Mouse (Mus musculus): ENCODE measurements at regions not wholly inside any gene's neighbourhood (a gene's known extent, or its start where the extent isn't known, plus 50 kb on each side); places are given as distances from the start of the nearest gene placed in this dataset.

GRCm38 (mm10) chr10:24481926-24482612 is 113.2 kb upstream of the Ccn2 start:
- H3K9me3 ChIP-seq: no peaks in the 10 kb centered on the region
- H3K4me1 ChIP-seq: no peaks in the 10 kb centered on the region
- no peaks in the 10 kb centered on the region for H3K36me3 ChIP-seq
- 81% methylated on average over 9 of the region's 9 CpGs for WGBS
- H3K9ac ChIP-seq (replicated peaks): no peak overlapping the region
- no peak overlapping the region for H3K27ac ChIP-seq (replicated peaks)
- no peak overlapping the region for H3K4me2 ChIP-seq (replicated peaks)
- H3K27me3 ChIP-seq: no peaks in the 10 kb centered on the region
- no peak overlapping the region for H3K4me3 ChIP-seq
- ATAC-seq (ENCODE audit: low FRiP score, low read depth): no peak

GRCm38 (mm10) chr10:24483053-24483452 is 112.2 kb upstream of the Ccn2 start:
- 82% methylated on average over 3 of the region's 3 CpGs for WGBS
- ATAC-seq (ENCODE audit: low FRiP score, low read depth): no peak
- no peak overlapping the region for H3K4me3 ChIP-seq
- H3K9me3 ChIP-seq: no peaks in the 10 kb centered on the region
- no peak overlapping the region for H3K9ac ChIP-seq (replicated peaks)
- no peak overlapping the region for H3K27ac ChIP-seq (replicated peaks)
- no peaks in the 10 kb centered on the region for H3K36me3 ChIP-seq
- no peaks in the 10 kb centered on the region for H3K27me3 ChIP-seq
- H3K4me2 ChIP-seq (replicated peaks): no peak overlapping the region
- H3K4me1 ChIP-seq: no peaks in the 10 kb centered on the region

- H3K27me3 ChIP-seq: no peaks in the 10 kb centered on the region
- no peaks in the 10 kb centered on the region for H3K9me3 ChIP-seq
- no peak overlapping the region for H3K27ac ChIP-seq (replicated peaks)
- ATAC-seq (ENCODE audit: low FRiP score, low read depth): no peak
- no peaks in the 10 kb centered on the region for H3K36me3 ChIP-seq
- H3K4me1 ChIP-seq: no peaks in the 10 kb centered on the region
- no peak overlapping the region for H3K9ac ChIP-seq (replicated peaks)
- H3K4me2 ChIP-seq (replicated peaks): no peak overlapping the region
- no peak overlapping the region for H3K4me3 ChIP-seq
- 42% methylated on average over 5 of the region's 5 CpGs for WGBS
These were observed 111.1 kb upstream of the Ccn2 start for GRCm38 (mm10) chr10:24484101-24484660.

- 84% methylated on average over 5 of the region's 5 CpGs for WGBS
- H3K4me1 ChIP-seq: no peaks in the 10 kb centered on the region
- H3K9me3 ChIP-seq: no peaks in the 10 kb centered on the region
- no peaks in the 10 kb centered on the region for H3K27me3 ChIP-seq
- no peak overlapping the region for H3K27ac ChIP-seq (replicated peaks)
- H3K4me3 ChIP-seq: no peak overlapping the region
- no peak for ATAC-seq (ENCODE audit: low FRiP score, low read depth)
- no peak overlapping the region for H3K9ac ChIP-seq (replicated peaks)
- H3K36me3 ChIP-seq: no peaks in the 10 kb centered on the region
- H3K4me2 ChIP-seq (replicated peaks): no peak overlapping the region
These were observed 109.8 kb upstream of the Ccn2 start for GRCm38 (mm10) chr10:24485461-24485860.

GRCm38 (mm10) chr10:24486224-24486623 is 109.0 kb upstream of the Ccn2 start:
- no peaks in the 10 kb centered on the region for H3K4me1 ChIP-seq
- no peak overlapping the region for H3K4me3 ChIP-seq
- no peaks in the 10 kb centered on the region for H3K36me3 ChIP-seq
- H3K9me3 ChIP-seq: no peaks in the 10 kb centered on the region
- no peak overlapping the region for H3K4me2 ChIP-seq (replicated peaks)
- no peak for ATAC-seq (ENCODE audit: low FRiP score, low read depth)
- H3K9ac ChIP-seq (replicated peaks): no peak overlapping the region
- no peak overlapping the region for H3K27ac ChIP-seq (replicated peaks)
- H3K27me3 ChIP-seq: no peaks in the 10 kb centered on the region
- 89% methylated on average over 1 of the region's 1 CpGs for WGBS

- Histone ChIP-seq H3K36me3 (no peaks in the 10 kb centered on the region), H3K27ac (replicated peaks) (no peak overlapping the region), H3K4me1 (no peaks in the 10 kb centered on the region), H3K9ac (replicated peaks) (no peak overlapping the region), H3K27me3 (no peaks in the 10 kb centered on the region), H3K4me3 (no peak overlapping the region), H3K4me2 (replicated peaks) (no peak overlapping the region), H3K9me3 (no peaks in the 10 kb centered on the region)
- no peak for ATAC-seq (ENCODE audit: low FRiP score, low read depth)
- WGBS: 83% methylated on average over 3 of the region's 3 CpGs
These were observed 107.3 kb upstream of the Ccn2 start for GRCm38 (mm10) chr10:24487915-24488314.

GRCm38 (mm10) chr10:24490432-24490831 is 104.8 kb upstream of the Ccn2 start:
- H3K27ac ChIP-seq (replicated peaks): no peak overlapping the region
- H3K9ac ChIP-seq (replicated peaks): no peak overlapping the region
- H3K4me3 ChIP-seq: no peak overlapping the region
- 81% methylated on average over 2 of the region's 2 CpGs for WGBS
- H3K36me3 ChIP-seq: no peaks in the 10 kb centered on the region
- no peaks in the 10 kb centered on the region for H3K4me1 ChIP-seq
- H3K9me3 ChIP-seq: no peaks in the 10 kb centered on the region
- no peak overlapping the region for H3K4me2 ChIP-seq (replicated peaks)
- ATAC-seq (ENCODE audit: low FRiP score, low read depth): no peak
- H3K27me3 ChIP-seq: no peaks in the 10 kb centered on the region

GRCm38 (mm10) chr10:24491848-24492247 is 103.4 kb upstream of the Ccn2 start:
- H3K27me3 ChIP-seq: no peaks in the 10 kb centered on the region
- ATAC-seq (ENCODE audit: low FRiP score, low read depth): no peak
- H3K4me3 ChIP-seq: no peak overlapping the region
- no peaks in the 10 kb centered on the region for H3K36me3 ChIP-seq
- H3K4me1 ChIP-seq: no peaks in the 10 kb centered on the region
- H3K9me3 ChIP-seq: no peaks in the 10 kb centered on the region
- WGBS: 91% methylated on average over 3 of the region's 3 CpGs
- no peak overlapping the region for H3K9ac ChIP-seq (replicated peaks)
- no peak overlapping the region for H3K27ac ChIP-seq (replicated peaks)
- no peak overlapping the region for H3K4me2 ChIP-seq (replicated peaks)

- Histone ChIP-seq H3K27ac (replicated peaks) (no peak overlapping the region), H3K4me2 (replicated peaks) (no peak overlapping the region), H3K36me3 (no peaks in the 10 kb centered on the region), H3K4me3 (no peak overlapping the region), H3K4me1 (no peaks in the 10 kb centered on the region), H3K9me3 (no peaks in the 10 kb centered on the region), H3K9ac (replicated peaks) (no peak overlapping the region), H3K27me3 (no peaks in the 10 kb centered on the region)
- WGBS: 74% methylated on average over 4 of the region's 4 CpGs
- ATAC-seq (ENCODE audit: low FRiP score, low read depth): no peak
These were observed 101.8 kb upstream of the Ccn2 start for GRCm38 (mm10) chr10:24493392-24493791.

GRCm38 (mm10) chr10:24493936-24494335 is 101.3 kb upstream of the Ccn2 start:
- no peaks in the 10 kb centered on the region for H3K36me3 ChIP-seq
- 84% methylated on average over 6 of the region's 6 CpGs for WGBS
- no peak overlapping the region for H3K27ac ChIP-seq (replicated peaks)

GRCm38 (mm10) chr10:24519795-24520512 is 75.3 kb upstream of the Ccn2 start:
- no peak for ATAC-seq (ENCODE audit: low FRiP score, low read depth)
- WGBS: 90% methylated on average over 11 of the region's 11 CpGs
- Histone ChIP-seq H3K4me3 (no peak overlapping the region), H3K27me3 (no peaks in the 10 kb centered on the region), H3K4me1 (no peaks in the 10 kb centered on the region), H3K36me3 (no peaks in the 10 kb centered on the region), H3K9me3 (no peaks in the 10 kb centered on the region), H3K4me2 (replicated peaks) (no peak overlapping the region), H3K9ac (replicated peaks) (no peak overlapping the region), H3K27ac (replicated peaks) (no peak overlapping the region)

More at GRCm38 (mm10) chr10:24493936-24494335, 101.3 kb upstream of the Ccn2 start:
- H3K27me3 ChIP-seq: no peaks in the 10 kb centered on the region
- no peak overlapping the region for H3K4me3 ChIP-seq
- H3K9me3 ChIP-seq: no peaks in the 10 kb centered on the region
- H3K4me1 ChIP-seq: no peaks in the 10 kb centered on the region
- ATAC-seq (ENCODE audit: low FRiP score, low read depth): no peak
- no peak overlapping the region for H3K9ac ChIP-seq (replicated peaks)
- H3K4me2 ChIP-seq (replicated peaks): no peak overlapping the region

GRCm38 (mm10) chr10:24520515-24520914 is 74.7 kb upstream of the Ccn2 start:
- H3K27me3 ChIP-seq: no peaks in the 10 kb centered on the region
- no peak overlapping the region for H3K9ac ChIP-seq (replicated peaks)
- 89% methylated on average over 3 of the region's 3 CpGs for WGBS
- no peaks in the 10 kb centered on the region for H3K36me3 ChIP-seq
- no peak overlapping the region for H3K4me3 ChIP-seq
- ATAC-seq (ENCODE audit: low FRiP score, low read depth): no peak
- H3K27ac ChIP-seq (replicated peaks): no peak overlapping the region
- H3K4me2 ChIP-seq (replicated peaks): no peak overlapping the region
- no peaks in the 10 kb centered on the region for H3K9me3 ChIP-seq
- H3K4me1 ChIP-seq: no peaks in the 10 kb centered on the region

Data from midbrain, embryonic 12.5 days (tissue).